Comparison of ENCODE assay signal across 8 mouse cellular contexts in the genomic region with DNA sequence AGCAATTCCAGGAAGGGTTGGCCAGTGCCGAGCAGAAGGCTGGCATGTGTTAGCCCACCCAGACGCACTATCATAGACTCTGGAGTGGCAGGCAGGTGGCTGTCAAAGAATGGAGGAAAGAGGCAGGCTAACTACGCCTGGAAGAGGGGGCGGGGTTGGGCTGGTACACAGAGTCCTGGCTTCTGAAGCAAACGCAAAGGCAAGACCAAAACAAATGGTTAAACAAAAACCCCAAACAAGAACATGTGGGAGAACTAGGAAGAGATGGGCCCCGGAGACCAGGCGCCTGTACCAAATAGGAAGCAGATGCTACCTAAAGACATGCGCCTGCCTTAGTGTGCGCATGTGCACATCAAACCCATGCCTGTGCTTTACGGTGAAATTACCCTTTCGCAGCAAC. TPM values are rescaled to one million over a fixed set of nuclear protein-coding genes. Genes with fewer than 3 reads are reported as not detected.
DNase-seq lines count a peak whose midpoint lies in the region; ATAC-seq and TF ChIP-seq lines count a peak whose summit lies in the region.

No protein-coding gene starts in this region.

- no peak overlapping the region for H3K27ac ChIP-seq in cerebellum, adult 2 months (ENCODE audit: insufficient read depth, low read length)
- peak overlapping the region; percentile 76 for H3K27ac ChIP-seq in left cerebral cortex, adult 2 months
- H3K27ac ChIP-seq in hindbrain, embryonic 14.5 days = 0 out of 2 replicates have a peak overlapping the region, but pooled peaks have one; percentile 23
- H3K27ac ChIP-seq in neural tube, embryonic 11.5 days (ENCODE audit: low read depth, low read length) = no peak overlapping the region

- no peak for TF ChIP-seq CTCF in cerebellum, adult 2 months (IDR thresholded peaks at IDR 0.05; ENCODE audit: borderline replicate concordance, insufficient read depth, low read depth, low read length)
- no peak for TF ChIP-seq CTCF in left cerebral cortex, adult 2 months (IDR thresholded peaks at IDR 0.05)

- no peaks in the 10 kb centered on the region; the same call in 1 of the 2 replicates for H3K4me1 ChIP-seq in cerebellum, adult 2 months (ENCODE audit: control insufficient read depth, insufficient read depth, low read length)
- peaks cover 3% of the 10 kb centered on the region; the same call in 1 of the 2 replicates for H3K4me1 ChIP-seq in hindbrain, embryonic 14.5 days (replicated peaks; ENCODE audit: control insufficient read depth, insufficient read depth, low read length)
- H3K4me1 ChIP-seq in neural tube, embryonic 11.5 days (ENCODE audit: control insufficient read depth, insufficient read depth, low read length) = peaks cover 7% of the 10 kb centered on the region; the same call in 1 of the 2 replicates

- TF ChIP-seq POLR2A in cerebellum, adult 2 months (IDR thresholded peaks at IDR 0.05; ENCODE audit: borderline replicate concordance, insufficient read depth, low read length) = no peak

- no peaks in the 10 kb centered on the region for H3K9me3 ChIP-seq in hindbrain, embryonic 14.5 days (ENCODE audit: control insufficient read depth, low read length)
- H3K9me3 ChIP-seq in neural tube, embryonic 11.5 days (ENCODE audit: control insufficient read depth, low read length) = no peaks in the 10 kb centered on the region

- H3K36me3 ChIP-seq in hindbrain, embryonic 14.5 days (replicated peaks; ENCODE audit: control insufficient read depth, insufficient read depth) = no peaks in the 10 kb centered on the region
- H3K36me3 ChIP-seq in neural tube, embryonic 11.5 days (ENCODE audit: control insufficient read depth, insufficient read depth, low read length) = no peaks in the 10 kb centered on the region

- ATAC-seq in hindbrain, embryonic 14.5 days (ENCODE audit: low FRiP score) = peak; percentile 70
- no peak for ATAC-seq in neural tube, embryonic 11.5 days (ENCODE audit: insufficient read depth, low FRiP score, low TSS enrichment)

- intact Hi-C loops in left cerebral cortex, adult 2 months (cut with DNase I) = no loop called here

- H3K9ac ChIP-seq in hindbrain, embryonic 14.5 days = 0 out of 2 replicates have a peak overlapping the region, but pooled peaks have one; percentile 21
- H3K9ac ChIP-seq in neural tube, embryonic 11.5 days (ENCODE audit: low read length) = no peak overlapping the region

- WGBS in cerebellum, adult 2 months = 31% methylated on average over 11 of the region's 11 CpGs
- 50% methylated on average over 11 of the region's 11 CpGs for WGBS in hindbrain, embryonic 14.5 days
- WGBS in neural tube, embryonic 11.5 days = 54% methylated on average over 11 of the region's 11 CpGs

- peak overlapping the region; percentile 49 for H3K4me2 ChIP-seq in hindbrain, embryonic 14.5 days (replicated peaks)
- H3K4me2 ChIP-seq in neural tube, embryonic 11.5 days (ENCODE audit: low read depth) = peak overlapping the region; percentile 60

- no peak overlapping the region for H3K4me3 ChIP-seq in cerebellum, adult 2 months (replicated peaks; ENCODE audit: insufficient read depth, low read depth, low read length)
- H3K4me3 ChIP-seq in left cerebral cortex, adult 2 months = peak overlapping the region; percentile 53
- peak overlapping the region; percentile 34 for H3K4me3 ChIP-seq in hindbrain, embryonic 14.5 days (replicated peaks; ENCODE audit: low read length)
- H3K4me3 ChIP-seq in neural tube, embryonic 11.5 days (ENCODE audit: low read depth, low read length) = no peak overlapping the region

- peak; percentile 27 to 36 for DNase-seq in cerebellum, adult 2 months
- DNase-seq in cerebellum, adult 11-12 months = no peak
- DNase-seq in left cerebral cortex, adult 2 months (ENCODE audit: extremely low spot score in 1 of 2, low spot score in 2 of 2) = peak in 1 of 2 experiments; percentile 14
- DNase-seq in left cerebral cortex, adult 9 months (ENCODE audit: low spot score in 2 of 2) = no peak
- DNase-seq in hindbrain, embryonic 14.5 days (ENCODE audit: low spot score) = no peak
- no peak for DNase-seq in neural tube, embryonic 11.5 days (ENCODE audit: low spot score)
- no peak for DNase-seq in urinary bladder, postnatal 36 days (ENCODE audit: low spot score in 2 of 2)
- DNase-seq in gastrocnemius, postnatal 25 days = no peak

- H3K27me3 ChIP-seq in cerebellum, adult 2 months (ENCODE audit: control insufficient read depth, insufficient read depth, low read length) = no peaks in the 10 kb centered on the region; the same call in 1 of the 2 replicates
- no peaks in the 10 kb centered on the region for H3K27me3 ChIP-seq in hindbrain, embryonic 14.5 days (ENCODE audit: control insufficient read depth, insufficient read depth, low read length)
- H3K27me3 ChIP-seq in neural tube, embryonic 11.5 days (ENCODE audit: control insufficient read depth, insufficient read depth, low read length) = no peaks in the 10 kb centered on the region

RNA-seq across cellular contexts. Expression of a gene that starts 2.5 kb away (rescaled TPM):
- 16.9 and 17.1 TPM in 2 replicates for polyA plus RNA-seq in cerebellum, adult 2 months (2012; rRNA removed)
- total RNA-seq in left cerebral cortex, adult 2 months (2021) = 10 to 100 TPM; 20.2 to 23.6 TPM
- 10.2 and 11.6 TPM in 2 replicates for polyA plus RNA-seq in hindbrain, embryonic 14.5 days (2014; fragmentation: Nextera tagmentation; extraction: Ambion mirVana)
- polyA plus RNA-seq in neural tube, embryonic 11.5 days (2014; fragmentation: Nextera tagmentation; extraction: Ambion mirVana) = 12.3 and 14.2 TPM in 2 replicates
- total RNA-seq in gastrocnemius, postnatal 25 days (2021) = 1 to 10 TPM; 4.7 to 5.1 TPM

RNA-seq across cellular contexts. Expression of a gene that starts 12.9 kb away (rescaled TPM):
- polyA plus RNA-seq in cerebellum, adult 2 months (2012; rRNA removed) = 3.8 and 4.2 TPM in 2 replicates
- total RNA-seq in left cerebral cortex, adult 2 months (2021) = 10 to 100 TPM; 10.2 to 10.7 TPM
- polyA plus RNA-seq in hindbrain, embryonic 14.5 days (2014; fragmentation: Nextera tagmentation; extraction: Ambion mirVana) = 3.4 and 3.9 TPM in 2 replicates
- 2.6 and 3.6 TPM in 2 replicates for polyA plus RNA-seq in neural tube, embryonic 11.5 days (2014; fragmentation: Nextera tagmentation; extraction: Ambion mirVana)
- total RNA-seq in gastrocnemius, postnatal 25 days (2021) = 1 to 10 TPM; 2.7 to 2.8 TPM

Comparison
In these comparisons a context has a peak if more than half of its experiments do, and no peak if none do; other contexts are left out.
1. DNase-seq: peak in cerebellum, adult 2 months (2 of 2); none in cerebellum, adult 11-12 months (single experiment), left cerebral cortex, adult 9 months (0 of 2), hindbrain, embryonic 14.5 days (single experiment), neural tube, embryonic 11.5 days (single experiment), urinary bladder, postnatal 36 days (0 of 2) and gastrocnemius, postnatal 25 days (single experiment).
2. H3K27ac ChIP-seq: peak in left cerebral cortex, adult 2 months (single experiment) and hindbrain, embryonic 14.5 days (single experiment); none in cerebellum, adult 2 months (single experiment) and neural tube, embryonic 11.5 days (single experiment).
3. H3K4me3 ChIP-seq: peak in left cerebral cortex, adult 2 months (single experiment) and hindbrain, embryonic 14.5 days (single experiment); none in cerebellum, adult 2 months (single experiment) and neural tube, embryonic 11.5 days (single experiment).